Mouse (Mus musculus): Measurements from ENCODE around the gene Slit3. TPM values are rescaled to one million over a fixed set of nuclear protein-coding genes. Genes with fewer than 3 reads are reported as not detected.

The Slit3 gene
- polyA plus RNA-seq, 1 experiment: 57.3 TPM

DNA sequence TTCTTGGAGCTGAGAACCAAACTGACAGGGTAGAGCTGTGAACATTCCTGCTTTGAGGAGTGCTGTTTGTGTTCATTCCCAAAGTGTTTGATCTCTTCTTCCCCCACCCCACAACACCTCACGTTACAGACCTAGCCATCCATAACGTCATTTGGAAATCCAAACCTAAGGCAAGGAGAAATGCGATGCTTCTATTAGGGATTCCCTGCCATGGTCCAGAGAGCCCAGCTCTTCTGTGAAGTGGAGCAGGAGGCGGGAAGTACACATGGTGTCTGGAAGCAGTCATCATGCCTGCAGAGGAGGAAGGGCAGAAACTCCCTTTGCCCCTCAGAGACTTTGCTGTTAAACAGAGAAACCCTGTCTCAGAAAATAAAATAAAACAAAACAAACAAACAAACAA is 555.7 kb downstream of the Slit3 start:
- DNase-seq (ENCODE audit: low read depth): no peak

DNA sequence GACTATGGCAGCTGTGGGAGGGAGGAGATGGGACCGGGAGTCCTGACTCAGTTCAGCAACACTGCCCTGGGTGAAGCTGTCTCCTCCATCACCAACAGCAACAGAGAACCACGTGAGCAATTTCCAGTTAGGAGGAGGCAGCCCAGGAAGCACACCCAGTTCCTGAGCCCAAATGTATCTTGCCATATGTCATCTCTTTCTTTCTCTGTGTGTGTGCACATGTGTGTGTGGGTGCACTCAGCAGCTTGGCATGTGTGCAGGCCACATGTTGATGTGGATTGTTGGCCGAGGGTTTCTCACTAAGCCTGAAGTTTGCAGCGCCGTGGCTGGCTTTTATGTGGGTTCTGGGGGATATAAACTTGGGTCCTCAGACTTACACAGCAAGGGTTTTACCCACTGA is 559.0 kb downstream of the Slit3 start:
- DNase-seq (ENCODE audit: low read depth): no peak

DNA sequence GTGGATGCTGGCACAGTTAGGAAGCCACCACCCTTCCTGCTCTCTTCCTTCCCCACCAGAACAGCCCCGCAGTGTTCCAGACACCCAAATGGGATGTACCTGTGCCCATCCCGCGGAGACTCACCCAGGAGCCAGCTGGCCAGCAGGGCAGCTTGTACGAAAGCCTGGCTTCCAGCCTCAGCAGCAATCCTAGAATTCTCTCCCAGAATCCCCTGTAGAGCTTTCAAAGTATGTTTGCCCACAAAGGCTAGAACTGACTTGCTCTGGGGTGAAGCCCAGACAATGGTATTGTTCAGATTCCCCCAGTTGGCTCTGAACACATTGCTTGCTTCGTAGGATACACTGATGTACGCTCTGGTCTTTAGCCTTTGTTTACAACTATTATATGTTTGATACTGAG is 566.3 kb downstream of the Slit3 start:
- peak; percentile 70 for DNase-seq (ENCODE audit: low read depth)

DNA sequence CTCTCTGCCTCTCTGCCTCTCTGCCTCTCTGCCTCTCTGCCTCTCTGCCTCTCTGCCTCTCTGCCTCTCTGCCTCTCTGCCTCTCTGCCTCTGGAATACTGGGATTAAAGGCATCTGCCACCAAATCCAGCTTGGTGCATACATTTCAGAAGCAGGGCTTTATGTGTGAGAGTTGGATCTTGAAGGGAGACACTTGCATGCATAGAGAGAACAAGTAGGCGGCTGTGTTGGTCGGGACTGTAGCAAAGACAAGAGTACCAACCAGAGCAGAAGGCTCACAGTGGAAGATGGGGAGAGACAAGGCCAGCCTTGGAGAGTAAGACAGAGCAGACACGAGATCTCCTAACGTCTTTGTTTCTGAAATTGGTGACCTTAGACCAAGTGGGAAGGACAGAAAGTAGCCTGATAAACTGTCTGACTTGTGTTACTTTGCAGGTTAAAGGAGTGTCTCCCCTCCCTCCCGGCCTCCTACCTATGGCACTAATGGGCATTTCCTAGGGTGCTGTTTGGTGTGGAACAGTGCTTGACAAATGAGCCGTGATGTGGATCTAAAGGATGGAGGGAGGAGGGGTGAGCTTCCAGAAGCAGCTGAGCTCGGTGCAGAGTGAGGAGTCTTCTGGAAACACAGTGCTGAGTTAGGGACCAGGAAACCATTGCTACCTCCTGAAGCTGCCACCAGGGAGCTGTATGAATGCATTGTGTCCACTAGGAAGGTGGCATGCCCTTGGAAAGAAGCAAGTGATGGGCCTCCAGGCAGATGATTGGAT is 569.7 kb downstream of the Slit3 start:
- no peak for DNase-seq (ENCODE audit: low read depth)

DNA sequence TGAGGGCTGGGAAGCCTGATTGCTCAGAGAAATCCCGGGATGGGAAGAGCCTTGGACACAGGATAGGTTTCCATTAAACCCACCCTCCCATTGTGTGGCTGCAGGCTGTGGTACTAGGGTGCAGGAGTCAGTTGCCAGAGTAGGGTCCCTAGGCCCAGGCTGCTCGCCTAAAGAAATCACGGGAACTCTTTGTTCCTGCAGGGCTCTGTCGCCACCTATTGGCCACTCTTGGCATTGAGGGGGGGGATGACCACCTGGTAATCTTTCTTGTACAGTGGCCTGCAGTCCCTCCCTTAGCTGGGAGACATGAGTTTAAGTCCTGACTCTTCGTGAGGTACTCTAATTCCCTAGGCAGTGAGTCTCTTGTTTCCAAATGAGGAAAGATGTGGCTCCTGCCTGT is 572.1 kb downstream of the Slit3 start:
- DNase-seq (ENCODE audit: low read depth): no peak

DNA sequence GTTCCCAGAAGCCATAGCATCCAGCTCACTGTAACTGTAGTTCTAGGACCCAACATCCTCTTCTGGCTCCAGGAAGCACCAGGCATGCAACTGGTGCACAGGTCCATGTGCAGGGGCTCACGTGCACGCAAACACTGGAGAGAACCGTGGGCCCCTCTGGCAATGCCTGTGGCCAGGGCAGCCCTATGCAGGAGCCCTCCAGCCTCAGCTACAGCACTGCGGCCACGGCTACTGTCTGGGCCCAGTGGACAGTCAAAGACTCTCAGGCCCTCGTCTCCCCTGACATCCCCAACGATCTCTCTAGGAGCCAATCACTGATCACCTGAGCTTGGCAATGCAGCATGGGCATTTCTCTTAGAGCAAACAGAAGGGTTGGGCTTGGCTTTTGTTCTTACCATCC is 572.6 kb downstream of the Slit3 start:
- no peak for DNase-seq (ENCODE audit: low read depth)

DNA sequence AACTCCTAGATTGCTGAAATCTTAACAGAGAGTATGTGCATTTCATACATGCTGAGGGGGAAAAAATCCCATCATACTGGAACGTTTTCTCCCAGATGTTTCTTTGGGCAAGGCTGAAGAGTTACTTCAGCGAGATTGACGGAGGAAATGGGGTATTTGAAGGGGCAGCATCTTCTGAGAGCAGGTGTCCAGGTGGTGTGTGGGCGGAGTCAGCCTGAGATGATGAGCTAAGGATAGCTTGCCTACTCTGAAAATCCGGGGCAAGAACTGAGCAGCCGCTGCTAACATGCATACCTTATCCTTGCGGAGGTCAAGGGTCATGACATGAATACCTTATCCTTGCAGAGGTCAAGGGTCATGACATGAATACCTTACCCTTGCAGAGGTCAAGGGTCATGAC is 576.5 kb downstream of the Slit3 start:
- no peak for DNase-seq (ENCODE audit: low read depth)

DNA sequence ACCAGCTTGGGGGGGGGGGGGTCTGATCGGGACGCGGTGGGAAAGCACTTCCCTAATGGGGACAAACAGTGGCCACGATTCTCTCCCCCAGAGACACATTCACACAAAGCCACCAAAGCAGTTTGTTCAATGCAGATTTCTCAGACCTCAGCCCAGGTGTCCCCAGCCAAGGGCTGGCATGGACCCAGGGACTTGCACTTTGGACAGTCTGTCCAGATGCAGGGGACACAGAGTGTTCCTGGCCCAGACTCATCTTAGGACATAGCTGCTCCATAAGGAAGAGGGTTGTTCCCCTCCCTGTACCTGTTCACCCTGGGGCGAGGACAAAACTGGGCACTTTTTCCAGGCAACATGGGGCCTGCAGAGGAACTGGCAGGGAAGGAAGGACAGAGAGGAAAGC is 577.9 kb downstream of the Slit3 start:
- no peak for DNase-seq (ENCODE audit: low read depth)

DNA sequence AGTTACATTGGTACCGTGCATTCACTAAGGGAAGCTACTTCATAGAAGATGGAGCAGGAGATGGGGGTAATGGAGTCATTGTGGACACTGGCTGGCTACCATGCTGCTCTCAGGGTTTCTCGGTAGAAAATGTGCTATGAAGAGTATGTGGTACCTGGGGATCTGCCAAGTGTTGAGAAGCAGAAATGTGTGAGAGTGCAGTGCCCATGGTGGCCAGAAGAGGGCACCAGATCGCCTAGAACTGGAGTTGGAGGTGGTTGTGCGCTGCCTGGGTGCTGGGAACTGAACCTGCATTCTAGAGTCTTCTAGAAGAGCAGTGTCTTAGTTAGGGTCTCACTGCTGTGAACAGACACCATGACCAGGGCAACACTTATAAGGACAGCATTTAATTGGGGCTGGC is 582.4 kb downstream of the Slit3 start:
- DNase-seq (ENCODE audit: low read depth): no peak

DNA sequence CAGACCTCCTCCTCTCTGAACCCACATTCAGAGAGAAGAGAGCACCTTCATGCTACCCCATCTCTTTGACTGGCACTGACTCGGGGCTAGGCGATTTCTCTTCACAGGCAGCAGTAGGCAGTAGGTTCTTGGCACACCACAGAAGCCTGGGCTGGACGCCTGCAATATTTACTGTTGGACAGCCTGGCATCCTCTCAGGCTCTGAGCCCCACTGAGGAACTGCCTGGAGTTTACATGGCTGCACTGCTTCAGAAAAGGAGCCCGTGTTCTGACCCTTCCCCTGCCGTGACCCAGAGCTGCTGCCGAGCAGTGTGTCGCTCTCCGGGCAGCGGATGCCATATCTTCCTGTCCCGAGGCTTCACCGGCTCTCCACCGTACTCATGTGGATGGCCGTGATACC is 583.4 kb downstream of the Slit3 start:
- DNase-seq (ENCODE audit: low read depth): no peak

DNA sequence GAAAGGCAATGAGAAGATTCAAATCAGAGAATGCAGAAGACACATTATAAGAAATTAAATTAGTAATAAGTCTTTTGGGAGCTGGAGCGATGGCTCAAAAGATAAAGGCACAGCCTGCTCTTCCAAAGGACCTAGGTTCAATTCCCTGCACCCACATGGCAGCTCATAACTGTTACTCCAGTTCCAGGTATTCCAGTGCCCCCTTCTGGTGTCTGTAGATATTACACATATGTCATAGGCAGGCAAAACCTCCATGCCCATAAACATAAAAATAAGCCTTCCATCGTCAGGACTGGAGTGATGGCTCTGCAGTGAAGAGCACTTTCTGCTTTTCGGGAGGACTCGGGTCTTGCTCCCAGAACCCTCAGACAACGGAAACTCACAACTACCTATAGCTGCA is 583.9 kb downstream of the Slit3 start:
- no peak for DNase-seq (ENCODE audit: low read depth)

DNA sequence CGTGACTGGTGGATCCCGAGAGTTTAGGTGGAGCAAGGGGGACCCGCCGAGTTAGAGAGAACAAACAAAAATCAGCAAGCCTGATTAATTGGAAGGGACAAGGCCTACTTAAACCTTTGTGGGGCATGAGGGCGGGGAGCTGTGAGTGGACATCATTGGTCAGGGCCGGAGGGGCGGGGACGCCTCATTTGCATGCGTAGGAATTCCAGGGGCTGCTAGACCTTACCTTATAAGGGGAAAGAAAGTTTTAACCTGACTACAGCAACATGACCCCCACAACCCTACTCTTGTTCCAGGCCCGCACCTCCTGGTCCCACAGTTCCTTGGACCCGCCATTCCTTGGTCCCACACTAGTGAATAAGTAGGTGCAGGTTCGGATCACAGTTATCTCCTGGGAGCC is 586.4 kb downstream of the Slit3 start:
- no peak for DNase-seq (ENCODE audit: low read depth)

DNA sequence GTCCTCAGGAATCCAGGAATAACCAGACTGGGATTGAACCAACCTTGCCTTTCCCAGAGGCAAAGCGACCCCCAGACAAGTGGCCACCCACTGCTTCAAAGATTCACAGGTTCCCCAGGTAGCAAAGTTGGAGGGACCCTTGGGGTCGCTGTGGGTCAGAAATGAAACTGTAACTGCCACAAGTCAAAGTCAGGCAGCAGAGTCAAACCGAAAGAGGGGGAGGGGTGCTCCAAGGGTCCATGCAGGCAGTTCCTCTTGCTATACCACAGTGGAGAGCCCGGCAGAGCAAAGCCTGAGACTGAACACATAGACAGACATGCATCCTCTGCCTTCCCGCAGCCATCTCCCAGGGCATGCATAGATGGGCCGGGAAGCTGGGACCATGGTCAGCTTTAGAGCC is 590.3 kb downstream of the Slit3 start:
- no peak for DNase-seq (ENCODE audit: low read depth)

DNA sequence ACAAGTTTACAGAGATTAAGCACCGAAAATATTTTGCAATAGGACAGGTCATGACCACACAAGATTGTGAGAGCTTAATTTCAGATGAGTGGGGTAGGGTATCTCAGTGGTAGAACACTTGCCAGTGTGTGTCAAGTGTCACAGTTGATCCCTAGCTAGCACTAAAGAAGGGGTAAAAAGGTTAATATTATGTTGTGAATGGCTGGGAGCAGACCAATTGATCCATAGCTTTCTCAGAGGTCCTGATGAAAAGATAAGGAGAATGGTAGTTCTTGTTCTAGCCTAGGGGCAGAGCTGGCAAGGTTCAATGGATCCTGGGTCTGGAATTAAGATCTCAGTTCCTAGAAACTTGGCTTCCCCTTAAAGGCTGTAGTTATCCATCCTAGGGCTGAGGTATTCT is 597.9 kb downstream of the Slit3 start:
- no peak for DNase-seq (ENCODE audit: low read depth)

DNA sequence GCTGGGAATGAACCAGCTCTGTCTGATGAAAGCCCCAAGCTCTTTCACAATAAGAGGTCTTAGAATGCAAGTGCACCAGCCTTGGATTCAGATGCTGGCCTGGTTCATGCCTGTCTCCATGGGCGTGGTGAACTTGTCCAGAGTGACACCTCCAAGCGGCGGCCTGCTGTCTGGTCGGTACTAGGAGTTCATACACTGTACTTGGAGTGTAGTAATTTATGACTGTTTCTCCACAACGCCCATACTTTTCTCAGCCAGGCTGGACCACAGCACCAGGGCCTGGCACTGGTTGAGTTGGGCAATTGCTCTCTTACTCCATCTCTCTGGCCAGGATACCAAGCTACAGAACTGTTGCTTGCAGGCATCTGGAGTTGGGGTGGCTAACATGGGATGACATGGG is 602.9 kb downstream of the Slit3 start:
- DNase-seq (ENCODE audit: low read depth): no peak

DNA sequence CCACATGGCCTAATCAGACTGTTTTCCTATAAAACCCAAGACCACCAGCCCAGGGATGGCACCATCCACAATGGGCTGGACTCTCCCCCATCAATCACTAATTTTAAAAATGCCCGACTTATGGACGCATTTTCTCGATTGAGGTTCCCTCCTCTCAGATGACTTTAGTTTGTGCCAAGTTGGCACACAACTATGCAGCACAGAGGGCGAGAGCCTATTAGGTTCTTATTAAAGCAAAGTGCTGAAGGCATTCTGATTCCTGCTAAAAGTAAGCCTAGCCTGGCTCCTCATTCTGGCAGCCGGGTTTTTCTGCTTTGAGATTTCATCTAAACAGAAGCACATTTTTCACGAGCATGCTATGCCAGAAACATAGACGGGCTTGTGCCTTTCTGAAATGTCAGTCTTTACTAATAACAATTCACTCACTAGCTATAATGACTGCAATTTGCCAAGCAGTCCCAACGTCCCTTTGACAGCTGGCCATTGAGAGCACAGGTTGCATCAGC is 605.4 kb downstream of the Slit3 start:
- no peak for DNase-seq (ENCODE audit: low read depth)

DNA sequence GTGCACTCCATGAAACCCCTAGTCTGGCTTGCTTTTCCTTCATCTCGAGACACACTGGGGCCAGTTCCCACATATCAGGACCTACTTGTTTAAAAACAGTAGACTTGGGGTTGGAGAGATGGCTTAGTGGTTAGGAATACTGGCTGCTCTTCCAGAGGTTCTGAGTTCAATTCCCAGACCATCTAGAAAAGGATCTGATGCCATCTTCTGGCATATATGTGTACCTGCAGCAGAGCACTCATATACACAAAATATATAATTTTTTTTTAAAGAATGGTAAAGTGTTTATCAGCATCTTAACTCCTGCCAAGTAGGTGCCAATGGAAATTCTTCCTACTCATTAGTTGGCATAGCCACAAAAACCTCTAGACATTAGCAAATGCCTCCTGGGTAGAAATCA is 607.2 kb downstream of the Slit3 start:
- no peak for DNase-seq (ENCODE audit: low read depth)

DNA sequence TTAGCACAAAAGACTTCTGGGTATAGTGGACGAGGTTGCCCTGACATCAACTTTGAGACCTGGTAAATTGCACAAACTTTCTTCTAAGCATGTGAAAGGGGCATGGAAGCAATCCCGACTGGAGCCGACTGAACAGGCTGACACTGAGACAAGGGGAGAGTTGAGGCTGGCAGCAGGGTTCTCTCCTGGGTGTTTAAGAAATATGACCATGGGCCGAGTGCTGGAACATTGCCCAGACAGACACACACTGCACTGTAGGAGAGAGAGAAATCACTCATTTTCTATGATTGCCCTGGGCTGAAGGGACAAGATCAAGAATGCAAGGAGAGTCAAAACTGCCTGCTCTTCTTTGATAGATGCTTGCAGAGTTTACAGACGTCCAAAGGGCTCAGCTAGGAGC is 608.2 kb downstream of the Slit3 start:
- no peak for DNase-seq (ENCODE audit: low read depth)

DNA sequence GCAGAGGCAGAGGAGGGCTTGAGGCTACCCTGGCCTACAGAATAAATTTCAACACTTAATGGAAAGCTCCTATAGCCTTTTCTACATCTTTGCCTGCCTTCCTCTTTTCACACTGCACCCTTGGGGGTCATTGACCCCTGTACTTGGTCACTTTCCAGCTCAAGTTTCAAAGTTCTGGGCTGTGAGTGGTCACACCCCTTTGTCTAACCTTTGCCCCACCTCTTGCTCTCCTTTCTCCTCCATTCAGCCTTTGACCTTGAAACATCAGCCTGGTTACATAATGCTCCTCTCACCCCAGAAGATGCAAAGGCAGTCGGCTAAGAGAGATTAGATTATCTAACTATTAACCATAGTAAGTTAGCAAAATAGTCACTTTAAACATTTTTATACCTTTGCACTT is 611.3 kb downstream of the Slit3 start:
- DNase-seq (ENCODE audit: low read depth): no peak

DNA sequence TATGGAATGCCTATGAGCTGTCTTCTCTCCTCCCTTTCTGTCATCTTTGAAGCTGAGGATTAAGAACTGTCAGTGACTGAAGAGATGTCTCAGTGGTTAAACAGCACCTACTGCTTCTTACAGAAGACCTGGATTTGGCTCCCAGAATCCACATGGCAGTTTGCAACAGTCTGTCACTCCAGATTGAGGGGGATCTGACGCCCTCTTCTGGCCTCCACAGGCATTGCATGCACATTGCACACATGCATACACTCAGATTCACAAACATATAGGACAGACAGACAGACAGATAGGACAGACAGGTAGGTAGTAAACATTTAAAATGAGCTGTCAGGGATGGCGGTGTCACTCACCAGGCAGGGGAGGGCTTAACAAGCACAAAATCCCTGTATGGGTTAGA is 615.8 kb downstream of the Slit3 start:
- DNase-seq (ENCODE audit: low read depth): no peak

DNA sequence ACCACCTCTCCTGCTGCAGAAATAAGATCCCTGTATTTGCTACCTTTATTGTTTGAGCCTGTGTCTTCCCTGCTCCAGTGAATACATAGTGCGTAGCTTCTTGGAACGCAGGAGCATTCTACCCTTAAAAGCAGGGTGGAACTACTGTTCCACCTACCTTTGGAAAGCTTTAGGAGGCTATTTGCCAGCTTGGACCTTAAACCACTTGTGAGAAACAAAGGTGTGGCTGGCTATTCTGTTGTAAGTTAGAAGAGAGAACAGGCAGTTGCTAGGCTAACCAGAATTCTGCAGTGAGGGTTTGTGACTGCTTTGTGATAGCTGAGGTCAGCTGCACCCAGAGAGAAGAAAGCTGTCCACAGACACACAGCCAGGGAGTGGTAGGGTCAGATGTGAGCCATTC is 616.2 kb downstream of the Slit3 start:
- no peak for DNase-seq (ENCODE audit: low read depth)

DNA sequence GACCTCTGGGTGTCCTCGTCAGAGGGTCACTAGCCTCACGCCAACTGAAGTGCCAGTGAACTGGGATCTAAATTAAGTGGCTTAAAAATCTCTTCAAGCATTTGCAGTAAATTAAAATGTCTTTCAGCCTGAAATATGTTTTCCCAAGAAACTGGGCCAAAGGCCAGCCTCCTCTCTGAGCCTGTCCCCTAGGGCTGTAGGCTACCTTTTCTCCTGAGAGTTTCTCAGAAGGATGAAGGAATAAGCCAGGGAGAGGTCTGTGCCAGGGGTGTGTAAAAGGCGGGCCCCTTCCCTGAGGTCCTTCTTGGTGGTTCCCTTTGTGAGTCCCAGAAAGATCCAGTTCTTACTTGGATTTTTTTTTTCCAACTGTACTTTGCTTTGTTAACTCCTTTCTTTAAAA is 617.1 kb downstream of the Slit3 start:
- DNase-seq (ENCODE audit: low read depth): no peak

DNA sequence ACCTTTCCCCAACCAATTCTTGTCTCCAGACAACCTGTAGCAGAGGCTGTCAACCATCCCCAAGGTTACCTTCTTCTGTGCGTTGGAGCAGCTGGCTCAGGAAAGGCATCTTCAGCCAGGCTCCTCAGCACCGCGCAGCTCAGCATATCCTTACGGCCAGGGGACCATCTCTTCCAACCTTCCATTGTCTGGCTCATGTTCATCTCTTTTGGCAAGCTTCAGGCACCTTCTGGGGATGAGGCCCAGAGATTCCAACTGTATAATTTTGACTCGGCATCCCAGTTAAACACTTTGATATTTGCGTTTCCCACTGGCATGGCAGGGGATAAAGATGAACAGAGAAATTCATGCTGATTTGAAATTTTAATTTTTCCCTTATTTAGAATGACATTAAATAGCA is 622.6 kb downstream of the Slit3 start:
- DNase-seq (ENCODE audit: low read depth): no peak

DNA sequence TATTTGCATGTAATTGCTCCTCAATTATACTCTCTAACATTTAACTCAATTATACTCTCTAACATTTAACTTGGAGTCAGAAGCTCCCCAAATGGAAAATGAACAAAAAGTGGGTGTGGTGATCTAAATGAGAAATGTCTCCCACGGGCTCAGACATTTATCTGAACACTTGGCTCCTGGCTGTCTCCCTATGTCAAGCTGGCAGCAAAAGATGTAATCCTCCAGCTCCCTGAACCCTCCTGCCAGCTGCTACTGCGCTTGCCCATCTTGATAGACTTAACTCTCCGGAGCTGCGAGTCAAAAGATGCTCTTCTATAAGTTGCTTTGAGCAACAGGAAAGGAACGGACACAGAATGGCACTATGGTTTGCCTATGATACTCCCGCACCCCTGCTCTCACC is 623.5 kb downstream of the Slit3 start:
- DNase-seq (ENCODE audit: low read depth): no peak
